Mouse (Mus musculus): ENCODE results near the gene Tmsb4x.
A peak's percentile ranks its signal among the peaks of the same experiment; 100 is the strongest.

DNA sequence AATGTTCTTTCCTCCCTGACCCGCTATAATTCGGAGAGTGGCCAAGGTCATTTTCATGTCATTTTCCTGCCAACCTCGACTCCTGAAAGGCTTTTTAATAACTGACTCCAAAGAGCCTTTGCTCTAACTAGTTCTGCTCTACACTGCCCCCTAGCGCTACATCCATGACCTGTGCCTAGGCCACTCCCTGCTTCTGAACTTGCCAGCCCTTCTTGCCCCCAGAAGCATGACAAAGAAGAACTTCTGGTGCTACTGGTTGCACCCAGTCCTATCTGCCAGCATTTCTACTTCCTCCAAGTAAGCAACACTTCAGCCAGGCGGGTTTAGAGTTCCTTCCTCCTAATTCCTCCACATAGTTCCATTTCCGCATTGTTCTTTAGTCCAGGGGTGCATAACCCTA, 20.1 kb upstream of the Tmsb4x start:
- TF ChIP-seq POLR2A (IDR thresholded peaks at IDR 0.05; ENCODE audit: extremely low read depth, insufficient read depth, low read length): no peak
- peak; percentile 53 for TF ChIP-seq CTCF (IDR thresholded peaks at IDR 0.05; ENCODE audit: low read depth, low read length)
